Mouse (Mus musculus) megakaryocyte, embryonic 14.5 days (primary cell): Measurements from ENCODE around the gene Unc13a.

ENCODE experiments used
- FLI1 ChIP-seq: IDR thresholded peaks from 2 replicates; pipeline ENCODE4 v1.6.1; 2012; ENCODE audit warnings: low read length, inconsistent platforms, mixed read lengths
- GATA1 ChIP-seq: IDR thresholded peaks from 3 replicates; pipeline ENCODE4 v1.6.1; 2012; ENCODE audit warnings: mixed read lengths, low read length, inconsistent platforms, borderline replicate concordance

DNA sequence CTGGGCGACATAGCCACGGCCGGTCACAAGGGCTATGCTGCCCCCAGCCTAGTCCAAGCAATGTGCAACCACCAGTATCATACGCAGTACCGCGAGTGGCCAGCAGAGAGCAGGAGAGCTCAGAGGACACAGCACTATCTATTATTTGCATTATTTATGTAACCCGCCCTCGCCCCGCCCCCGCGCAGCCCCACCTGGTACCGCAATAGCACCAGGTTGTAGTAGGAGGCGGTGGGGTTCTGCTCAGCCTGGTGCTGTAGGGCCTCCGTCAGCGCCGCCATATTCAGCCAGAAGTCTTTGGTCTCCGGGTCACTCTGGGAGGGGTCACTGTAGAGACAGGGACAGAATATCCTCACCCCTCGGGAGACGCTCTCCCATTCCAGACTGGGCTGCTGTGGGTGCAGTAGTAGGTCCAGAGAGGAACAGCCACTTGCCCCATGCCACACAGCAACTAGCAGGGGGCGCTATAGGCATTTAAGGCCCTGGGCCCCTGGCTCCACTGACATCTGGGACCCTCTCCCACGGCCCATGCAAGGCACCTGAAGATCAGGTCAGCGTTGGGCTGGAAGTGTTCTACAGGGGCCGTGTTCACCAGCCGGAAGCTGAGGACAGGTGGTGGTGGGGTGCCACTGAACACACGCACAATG lies 38.4 kb upstream of the Unc13a start:
- no peak for TF ChIP-seq GATA1
- no peak for TF ChIP-seq FLI1
